ENCODE assay signal across 11 mouse cellular contexts in the genomic region with DNA sequence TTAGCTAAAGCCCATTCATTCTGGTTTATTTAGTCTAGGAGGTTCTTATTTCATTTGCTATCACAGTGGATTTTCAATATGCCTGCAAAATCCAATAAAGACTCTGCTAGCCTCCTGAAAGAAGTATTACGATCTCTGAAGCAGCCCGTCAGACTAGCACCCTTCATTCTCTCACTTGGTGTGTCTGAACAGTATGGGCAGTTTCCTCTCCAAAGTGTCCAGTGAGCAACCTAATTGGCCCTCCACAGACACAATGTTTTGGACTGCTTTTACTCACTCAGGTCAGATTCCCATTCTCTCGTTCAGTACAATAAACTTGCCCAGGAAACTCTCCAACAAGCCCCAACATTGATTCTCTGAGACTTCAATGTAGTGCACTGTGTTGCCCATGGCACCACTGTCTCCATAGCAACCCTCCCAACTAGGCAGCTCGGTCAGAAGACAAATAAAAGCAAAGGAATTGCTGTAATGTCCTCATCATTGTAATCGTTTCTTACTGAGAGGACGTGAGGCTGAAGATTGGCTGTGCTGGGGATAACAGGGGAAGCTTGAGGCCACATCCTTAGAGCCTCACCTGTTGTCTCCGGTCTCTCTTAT.
DNase-seq lines count a peak whose midpoint lies in the region; ATAC-seq lines count a peak whose summit lies in the region.
"Had no signal": no experiment of that assay in that cellular context is flagged by ENCODE, and none has a peak within 500 bp of the region (broad histone marks: within the 10 kb centered on the region; RNA-seq: fewer than 3 reads in every experiment).

No protein-coding gene starts in this region.

- 24% methylated on average over 7 of the region's 7 CpGs for WGBS in hindbrain, embryonic 13.5 days
- 30% methylated on average over 7 of the region's 7 CpGs for WGBS in neural tube, embryonic 14.5 days
- WGBS in heart, embryonic 10.5 days: 66% methylated on average over 7 of the region's 7 CpGs

- DNase-seq in layer of hippocampus, adult 9-11 months: peak; percentile 59
- no peak for DNase-seq in layer of hippocampus, postnatal 36 days
- DNase-seq in embryo, embryonic 11.5 days (ENCODE audit: low read depth, low spot score): peak; percentile 8
- no peak for DNase-seq in heart, embryonic 10.5 days (ENCODE audit: low spot score)
- no peak for DNase-seq in liver
- DNase-seq in frontal cortex, postnatal 10 days (ENCODE audit: low spot score in 2 of 2): no peak
- DNase-seq: heart, adult 18-20 months; lung, adult 2 months had no signal

- no peaks in the 10 kb centered on the region for H3K36me3 ChIP-seq in hindbrain, embryonic 13.5 days
- no peaks in the 10 kb centered on the region for H3K36me3 ChIP-seq in neural tube, embryonic 14.5 days (ENCODE audit: control insufficient read depth, insufficient read depth, low read length)
- H3K36me3 ChIP-seq in heart, embryonic 10.5 days: no peaks in the 10 kb centered on the region
- H3K36me3 ChIP-seq: intestine, embryonic 15.5 days had no signal

- H3K9me3 ChIP-seq in hindbrain, embryonic 13.5 days: 0 out of 2 replicates have a peak, but pooled peaks cover 5% of the 10 kb centered on the region
- H3K9me3 ChIP-seq in neural tube, embryonic 14.5 days (ENCODE audit: control insufficient read depth, low read length): no peaks in the 10 kb centered on the region
- H3K9me3 ChIP-seq in heart, embryonic 10.5 days: 0 out of 2 replicates have a peak, but pooled peaks cover 2% of the 10 kb centered on the region
- H3K9me3 ChIP-seq: intestine, embryonic 15.5 days had no signal

- ATAC-seq in hindbrain, embryonic 13.5 days (ENCODE audit: low FRiP score): peak; percentile 78
- ATAC-seq in neural tube, embryonic 14.5 days (ENCODE audit: low read depth): peak; percentile 93
- ATAC-seq: intestine, embryonic 15.5 days had no signal

- H3K9ac ChIP-seq in hindbrain, embryonic 13.5 days: no peak overlapping the region
- H3K9ac ChIP-seq in neural tube, embryonic 14.5 days (replicated peaks; ENCODE audit: low read depth, low read length): no peak overlapping the region
- H3K9ac ChIP-seq: intestine, embryonic 15.5 days had no signal

- H3K4me1 ChIP-seq in hindbrain, embryonic 13.5 days (replicated peaks): peaks cover 18% of the 10 kb centered on the region
- H3K4me1 ChIP-seq in neural tube, embryonic 14.5 days (ENCODE audit: control insufficient read depth, insufficient read depth, low read length): peaks cover 1% of the 10 kb centered on the region; the same call in 1 of the 2 replicates
- peaks cover 6% of the 10 kb centered on the region; the same call in 1 of the 2 replicates for H3K4me1 ChIP-seq in heart, embryonic 10.5 days
- H3K4me1 ChIP-seq: intestine, embryonic 15.5 days had no signal

- H3K27ac ChIP-seq in hindbrain, embryonic 13.5 days: no peak overlapping the region; the same call in 1 of the 2 replicates
- H3K27ac ChIP-seq in neural tube, embryonic 14.5 days (ENCODE audit: low read depth, low read length): no peak overlapping the region
- H3K27ac ChIP-seq in heart, embryonic 10.5 days: no peak overlapping the region
- H3K27ac ChIP-seq: intestine, embryonic 15.5 days had no signal

- H3K4me3 ChIP-seq in hindbrain, embryonic 13.5 days: no peak overlapping the region
- no peak overlapping the region for H3K4me3 ChIP-seq in neural tube, embryonic 14.5 days (ENCODE audit: low read depth, low read length)
- H3K4me3 ChIP-seq in heart, embryonic 10.5 days: no peak overlapping the region
- H3K4me3 ChIP-seq: intestine, embryonic 15.5 days had no signal

- no peaks in the 10 kb centered on the region for H3K27me3 ChIP-seq in hindbrain, embryonic 13.5 days
- no peaks in the 10 kb centered on the region for H3K27me3 ChIP-seq in neural tube, embryonic 14.5 days (ENCODE audit: control insufficient read depth, insufficient read depth, low read length)
- no peaks in the 10 kb centered on the region for H3K27me3 ChIP-seq in heart, embryonic 10.5 days (ENCODE audit: insufficient read depth, poor library complexity, severe bottlenecking)
- H3K27me3 ChIP-seq: intestine, embryonic 15.5 days had no signal

- H3K4me2 ChIP-seq in hindbrain, embryonic 13.5 days: no peak overlapping the region
- no peak overlapping the region for H3K4me2 ChIP-seq in neural tube, embryonic 14.5 days (ENCODE audit: low read depth, low read length)
- H3K4me2 ChIP-seq: intestine, embryonic 15.5 days had no signal

Comparison
In these comparisons a context has a peak if more than half of its experiments do, and no peak if none do; other contexts are left out.
1. DNase-seq: peak in layer of hippocampus, adult 9-11 months (single experiment) and embryo, embryonic 11.5 days (single experiment); none in layer of hippocampus, postnatal 36 days (0 of 2), heart, embryonic 10.5 days (single experiment), liver (single experiment) and frontal cortex, postnatal 10 days (0 of 2).